Mouse (Mus musculus): ENCODE measurements at regions not wholly inside any gene's neighbourhood (a gene's known extent, or its start where the extent isn't known, plus 50 kb on each side); places are given as distances from the start of the nearest gene placed in this dataset.

- DNase-seq (ENCODE audit: low read depth, low spot score): no peak
Observed at GRCm38 (mm10) chr19:36681056-36681455, 55.4 kb downstream of the Ppp1r3c start.

DNA sequence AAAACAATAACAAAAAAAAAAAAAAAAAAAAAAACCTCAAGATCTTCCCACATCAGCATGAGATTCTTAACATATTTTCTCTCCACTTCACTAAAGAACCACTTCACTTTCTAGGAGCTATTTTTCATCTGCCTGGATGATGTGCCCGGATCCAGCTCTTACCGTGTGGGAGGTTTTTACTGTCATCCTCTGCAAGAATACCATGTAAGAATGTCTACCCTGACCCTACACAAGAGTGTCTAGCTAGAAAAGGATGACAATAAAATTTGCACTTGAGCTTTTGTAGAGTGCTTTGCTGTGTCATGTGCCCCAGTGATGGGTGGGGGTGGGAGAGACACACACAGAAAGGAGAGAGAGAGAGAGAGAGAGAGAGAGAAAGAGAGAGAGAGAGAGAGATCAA lies 56.1 kb downstream of the Ppp1r3c start:
- DNase-seq (ENCODE audit: low read depth, low spot score): no peak

GRCm38 (mm10) chr19:36679028-36679820 lies 57.2 kb downstream of the Ppp1r3c start:
- DNase-seq (ENCODE audit: low read depth, low spot score): peak; percentile 11

DNA sequence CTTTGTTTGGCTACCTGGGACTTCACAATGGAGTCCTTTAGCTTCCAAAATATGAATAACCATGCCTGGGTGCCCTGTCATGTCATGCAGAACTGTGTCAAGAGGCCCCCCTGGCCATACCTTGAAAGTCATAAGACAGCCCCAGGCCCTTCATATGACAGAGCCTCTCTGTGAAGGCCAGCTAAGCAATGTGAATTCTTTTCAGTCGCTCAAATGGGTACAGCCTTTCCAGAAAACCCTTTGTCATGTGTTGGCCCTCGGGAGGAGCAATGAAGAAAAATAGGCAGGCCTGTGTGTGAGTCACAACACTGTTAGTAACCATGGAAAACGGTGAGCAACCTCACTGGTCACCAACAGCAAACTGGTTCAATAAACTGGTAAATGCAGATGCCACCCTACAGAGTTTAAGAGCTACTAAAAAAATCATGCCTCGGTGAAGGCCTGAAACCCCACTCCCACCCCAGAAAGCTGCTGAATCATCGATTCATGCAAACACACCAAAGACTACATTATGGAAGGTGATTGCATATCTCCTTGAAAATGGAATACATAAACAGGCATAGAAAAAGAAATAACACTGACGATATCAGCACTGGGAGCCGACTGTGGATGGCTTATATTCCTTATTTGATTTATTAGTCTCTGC lies 57.9 kb downstream of the Ppp1r3c start:
- DNase-seq (ENCODE audit: low read depth, low spot score): no peak

GRCm38 (mm10) chr19:36677101-36678081 lies 59.1 kb downstream of the Ppp1r3c start:
- peak; percentile 22 for DNase-seq (ENCODE audit: low read depth, low spot score)

DNA sequence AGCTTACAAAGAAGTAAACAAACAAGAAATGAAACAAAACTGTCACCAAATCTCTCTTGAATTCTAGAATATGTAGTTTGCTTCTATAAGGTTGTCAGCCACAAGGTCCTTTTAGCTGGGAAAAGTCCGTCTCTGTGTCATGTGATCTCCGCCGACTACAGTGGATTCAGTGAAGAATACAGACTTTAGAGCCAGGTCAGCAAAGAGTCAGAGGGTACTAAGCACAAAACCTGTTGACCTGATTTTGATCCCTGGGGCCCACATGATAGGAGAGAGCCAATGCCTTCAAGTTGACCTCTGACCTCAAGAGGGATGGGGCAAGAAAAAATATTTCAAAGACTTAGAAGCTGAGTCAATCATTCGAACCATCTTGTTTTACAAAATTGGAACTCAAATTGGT lies 61.5 kb downstream of the Ppp1r3c start:
- DNase-seq (ENCODE audit: low read depth, low spot score): no peak

DNA sequence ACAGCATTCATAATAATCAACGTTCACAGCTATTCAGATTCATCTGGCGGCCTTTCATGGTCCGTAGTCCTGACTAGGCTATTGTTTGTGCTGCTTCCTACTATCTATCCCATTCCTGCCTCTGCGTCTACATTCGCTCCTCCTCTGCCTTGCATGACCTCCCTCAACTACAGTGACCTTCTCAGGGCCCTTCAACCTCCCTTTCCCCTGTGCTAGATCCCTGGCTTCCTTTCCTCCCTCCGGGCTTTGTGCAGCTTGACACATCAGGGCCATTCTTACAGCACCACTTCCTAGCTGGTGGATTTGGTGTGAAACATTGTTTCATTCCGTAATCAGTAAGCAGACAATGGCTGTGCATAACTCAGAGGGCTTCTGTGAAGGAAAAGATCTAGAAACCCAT lies 65.6 kb downstream of the Ppp1r3c start:
- DNase-seq (ENCODE audit: low read depth, low spot score): no peak
